Mouse (Mus musculus): Measurements from ENCODE around the gene Ccng1. TPM values are rescaled to one million over a fixed set of nuclear protein-coding genes. Genes with fewer than 3 reads are reported as not detected.
"Not testable (repeated sequence)": the region's sequence is repeated elsewhere in the genome, so short reads cannot be mapped to it uniquely, and the experiment has no call there.

The Ccng1 gene
- polyA plus RNA-seq, 1 experiment = 6.1 TPM

DNA sequence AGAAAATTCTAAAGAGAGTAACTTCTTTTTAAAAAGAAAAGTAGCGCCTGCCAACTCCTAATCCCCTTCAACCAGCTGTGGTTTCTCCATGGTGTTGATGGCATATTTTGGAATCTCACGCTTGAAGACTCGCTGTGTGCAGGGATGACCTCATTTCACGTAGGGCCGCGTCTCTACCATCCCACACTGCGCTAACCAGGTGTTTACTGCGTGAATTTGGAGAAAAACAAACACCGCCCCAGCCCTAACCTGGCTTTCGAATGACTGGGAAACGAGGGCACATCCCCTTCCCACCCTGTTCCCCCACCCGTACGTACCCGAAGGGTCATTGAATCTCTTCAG is 22.1 kb downstream of the Ccng1 start:
- Histone ChIP-seq H3K36me3 (ENCODE audit: control insufficient read depth, insufficient read depth, low read length) (peaks cover 13% of the 10 kb centered on the region), H3K27ac (ENCODE audit: insufficient read depth, low read depth, low read length) (no peak overlapping the region), H3K27me3 (ENCODE audit: control insufficient read depth, insufficient read depth, low read length) (no peaks in the 10 kb centered on the region), H3K4me1 (ENCODE audit: control insufficient read depth, insufficient read depth, insufficient read length, low read length) (0 out of 2 replicates have a peak, but pooled peaks cover 2% of the 10 kb centered on the region), H3K4me3 (ENCODE audit: low read depth, low read length) (peak overlapping the region; percentile 61)
- WGBS = under 1% methylated on average over 14 of the region's 14 CpGs
- no peak for TF ChIP-seq CTCF (IDR thresholded peaks at IDR 0.05; ENCODE audit: extremely low read depth, insufficient read length, insufficient replicate concordance, low read depth, low read length)
- TF ChIP-seq POLR2A (IDR thresholded peaks at IDR 0.05; ENCODE audit: low read depth, low read length) = no peak

DNA sequence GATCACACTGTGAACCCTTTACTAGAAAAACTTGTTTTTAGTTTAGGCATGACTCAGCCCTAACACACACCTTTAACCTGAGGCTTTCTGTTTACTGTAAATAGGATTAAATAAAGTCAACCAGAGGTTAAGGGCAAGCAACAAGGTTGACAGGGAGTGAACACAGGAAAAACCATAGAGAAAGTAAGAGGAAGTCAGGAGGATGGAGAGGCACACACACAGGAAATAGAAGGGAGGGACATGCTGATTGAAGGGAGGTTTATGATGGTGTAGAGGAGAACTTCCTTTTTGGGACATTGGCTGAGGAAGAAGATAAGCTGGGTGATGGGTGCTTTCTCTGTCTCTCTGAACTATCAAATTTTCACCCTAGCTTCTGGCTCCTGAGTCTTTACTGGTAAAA is 36.8 kb downstream of the Ccng1 start:
- TF ChIP-seq POLR2A (IDR thresholded peaks at IDR 0.05; ENCODE audit: low read depth, low read length) (no peak), CTCF (IDR thresholded peaks at IDR 0.05; ENCODE audit: extremely low read depth, insufficient read length, insufficient replicate concordance, low read depth, low read length) (no peak)
- peaks cover 12% of the 10 kb centered on the region for H3K36me3 ChIP-seq (ENCODE audit: control insufficient read depth, insufficient read depth, low read length)
- no peaks in the 10 kb centered on the region for H3K4me1 ChIP-seq (ENCODE audit: control insufficient read depth, insufficient read depth, insufficient read length, low read length)
- H3K27ac ChIP-seq (ENCODE audit: insufficient read depth, low read depth, low read length) = no peak overlapping the region
- no peak overlapping the region for H3K4me3 ChIP-seq (ENCODE audit: low read depth, low read length)
- H3K27me3 ChIP-seq (ENCODE audit: control insufficient read depth, insufficient read depth, low read length) = no peaks in the 10 kb centered on the region

- Histone ChIP-seq H3K27me3 (ENCODE audit: control insufficient read depth, insufficient read depth, low read length) (no peaks in the 10 kb centered on the region), H3K36me3 (ENCODE audit: control insufficient read depth, insufficient read depth, low read length) (peaks cover 9% of the 10 kb centered on the region), H3K4me1 (ENCODE audit: control insufficient read depth, insufficient read depth, insufficient read length, low read length) (no peaks in the 10 kb centered on the region), H3K27ac (ENCODE audit: insufficient read depth, low read depth, low read length) (no peak overlapping the region), H3K4me3 (ENCODE audit: low read depth, low read length) (no peak overlapping the region)
- TF ChIP-seq POLR2A (IDR thresholded peaks at IDR 0.05; ENCODE audit: low read depth, low read length) (no peak), CTCF (IDR thresholded peaks at IDR 0.05; ENCODE audit: extremely low read depth, insufficient read length, insufficient replicate concordance, low read depth, low read length) (no peak)
- 95% methylated on average over 5 of the region's 5 CpGs for WGBS
These were observed 39.6 kb downstream of the Ccng1 start for GRCm38 (mm10) chr11:40715524-40715923.

GRCm38 (mm10) chr11:40713858-40714257 is 41.3 kb downstream of the Ccng1 start:
- Histone ChIP-seq H3K27ac (ENCODE audit: insufficient read depth, low read depth, low read length) (no peak overlapping the region), H3K36me3 (ENCODE audit: control insufficient read depth, insufficient read depth, low read length) (peaks cover 10% of the 10 kb centered on the region), H3K27me3 (ENCODE audit: control insufficient read depth, insufficient read depth, low read length) (no peaks in the 10 kb centered on the region), H3K4me1 (ENCODE audit: control insufficient read depth, insufficient read depth, insufficient read length, low read length) (no peaks in the 10 kb centered on the region), H3K4me3 (ENCODE audit: low read depth, low read length) (no peak overlapping the region)
- TF ChIP-seq CTCF (IDR thresholded peaks at IDR 0.05; ENCODE audit: extremely low read depth, insufficient read length, insufficient replicate concordance, low read depth, low read length) (no peak), POLR2A (IDR thresholded peaks at IDR 0.05; ENCODE audit: low read depth, low read length) (no peak)
- WGBS = 36% methylated on average over 8 of the region's 8 CpGs

GRCm38 (mm10) chr11:40709899-40710298 is 45.2 kb downstream of the Ccng1 start:
- WGBS = 90% methylated on average over 6 of the region's 6 CpGs
- not testable (repeated sequence) for H3K4me3 ChIP-seq (ENCODE audit: low read depth, low read length); H3K27me3 ChIP-seq (ENCODE audit: control insufficient read depth, insufficient read depth, low read length); H3K4me1 ChIP-seq (ENCODE audit: control insufficient read depth, insufficient read depth, insufficient read length, low read length); H3K27ac ChIP-seq (ENCODE audit: insufficient read depth, low read depth, low read length)
- H3K36me3 ChIP-seq (ENCODE audit: control insufficient read depth, insufficient read depth, low read length) = peaks cover 14% of the 10 kb centered on the region

Other genes with a start within 250 kb of the Ccng1 start
- gene Mat2b, start 60.1 kb downstream of the Ccng1 start, polyA plus RNA-seq (2012; rRNA removed) = 10.3 and 22.3 TPM in 2 replicates
- 1.3 and 1.8 TPM in 2 replicates for gene Hmmr, start 21.9 kb downstream of the Ccng1 start, polyA plus RNA-seq (2012; rRNA removed)
- gene Nudcd2, start 21.6 kb downstream of the Ccng1 start, polyA plus RNA-seq (2012; rRNA removed) = 6.7 TPM in 2 replicates

All from small intestine, adult 2 months (tissue).